Mouse (Mus musculus): ENCODE measurements around the gene Bpifb9a.
A peak's percentile ranks its signal among the peaks of the same experiment; 100 is the strongest.
"Not testable (repeated sequence)": the region's sequence is repeated elsewhere in the genome, so short reads cannot be mapped to it uniquely, and the experiment has no call there.

Gene Bpifb9a

GRCm38 (mm10) chr2:154257554-154257953 is at the start of gene Bpifb9a:
Bpifb9a (plus strand) TSS chr2:154257854.
- not testable (repeated sequence) for DNase-seq (ENCODE audit: low spot score)

DNA sequence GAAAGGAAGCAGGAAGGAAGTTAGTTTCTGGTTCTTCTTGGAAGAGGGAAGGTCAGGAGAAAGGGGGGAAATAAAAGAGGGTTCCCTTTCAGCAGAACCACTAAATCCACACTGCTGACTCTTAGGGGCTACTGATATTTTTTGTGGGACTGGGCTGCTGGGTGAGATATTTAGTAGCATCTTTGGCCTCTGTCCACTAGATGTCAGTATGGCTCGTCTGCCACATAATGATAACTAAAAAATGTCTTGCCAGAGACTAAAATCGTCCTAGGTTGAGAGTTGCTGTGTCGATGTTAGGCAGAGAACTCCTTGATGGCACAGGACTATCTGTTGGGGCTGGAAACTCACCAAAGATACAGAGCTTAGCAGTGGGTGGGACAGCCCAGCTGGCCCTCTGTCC is 48.5 kb upstream of the Bpifb9a start:
- no peak for DNase-seq (ENCODE audit: low spot score)

- no peak for DNase-seq (ENCODE audit: low spot score)
Observed at GRCm38 (mm10) chr2:154211121-154211520, 46.5 kb upstream of the Bpifb9a start.

DNA sequence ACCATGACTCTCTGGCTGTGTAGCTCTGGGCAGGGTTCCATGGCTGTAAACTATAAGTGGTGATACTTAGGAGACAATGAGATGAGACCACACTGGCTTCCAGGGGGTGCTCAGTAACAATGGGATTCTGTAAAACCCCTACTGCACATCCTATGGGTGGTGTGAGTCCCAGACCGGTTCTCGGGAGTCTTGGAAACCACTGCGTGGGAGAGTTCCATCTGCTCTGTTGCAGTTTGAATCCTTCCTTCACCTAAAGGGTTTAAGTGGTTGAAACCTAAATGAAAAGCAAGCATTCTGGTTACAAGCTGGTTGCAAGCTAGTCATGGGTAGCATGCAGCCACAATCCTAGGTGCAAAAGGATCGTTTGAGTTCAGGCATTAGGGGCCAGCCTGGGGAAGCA is 45.8 kb upstream of the Bpifb9a start:
- no peak for DNase-seq (ENCODE audit: low spot score)

- DNase-seq (ENCODE audit: low spot score), result peak; percentile 41
Observed at GRCm38 (mm10) chr2:154215191-154215590, 42.5 kb upstream of the Bpifb9a start.

DNA sequence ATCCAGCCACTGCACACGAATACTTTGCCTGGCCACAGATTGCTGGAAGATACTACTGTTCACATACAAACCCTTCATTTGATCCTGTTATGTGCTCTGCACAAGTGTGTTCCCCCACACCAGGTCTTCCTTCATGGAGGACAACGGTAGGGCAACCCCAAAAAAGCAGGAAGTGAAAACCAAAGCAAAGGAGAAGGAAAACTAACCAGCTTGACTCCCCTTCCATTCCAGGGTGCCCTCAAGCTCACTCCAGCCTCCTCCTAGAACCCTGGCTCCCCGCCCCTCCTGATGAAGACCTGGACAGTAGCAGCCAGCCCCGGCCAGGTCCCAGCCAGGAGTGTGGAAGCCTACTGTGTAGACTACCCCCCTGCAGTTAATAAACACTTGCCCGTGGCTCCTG is 37.7 kb upstream of the Bpifb9a start:
- DNase-seq (ENCODE audit: low spot score), result no peak

- no peak for DNase-seq (ENCODE audit: low spot score)
Observed at GRCm38 (mm10) chr2:154223265-154223916, 34.3 kb upstream of the Bpifb9a start, which contains the start of gene Bpifb5. Bpifb5 (plus strand) TSS chr2:154223742.

DNA sequence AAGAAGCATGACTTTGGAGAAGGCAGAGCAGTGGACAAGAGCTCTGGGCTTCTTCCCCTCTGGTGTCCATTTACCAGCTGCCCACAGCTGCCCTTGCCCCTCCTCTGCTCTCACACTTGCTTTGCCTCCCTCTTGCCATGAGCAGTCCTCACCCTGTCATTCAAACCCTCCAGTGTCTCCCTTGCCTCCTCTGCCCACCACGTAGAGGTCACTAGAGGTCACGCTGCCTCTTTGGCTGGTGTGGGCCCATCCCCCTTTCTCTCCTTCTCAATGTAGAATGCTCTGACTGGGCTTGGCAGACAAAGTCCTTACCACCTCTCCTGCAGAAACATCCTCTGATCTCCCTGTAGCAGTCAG is 33.8 kb upstream of the Bpifb9a start:
- no peak for DNase-seq (ENCODE audit: low spot score)

- no peak for DNase-seq (ENCODE audit: low spot score)
Observed at GRCm38 (mm10) chr2:154226991-154227390, 30.7 kb upstream of the Bpifb9a start.

DNA sequence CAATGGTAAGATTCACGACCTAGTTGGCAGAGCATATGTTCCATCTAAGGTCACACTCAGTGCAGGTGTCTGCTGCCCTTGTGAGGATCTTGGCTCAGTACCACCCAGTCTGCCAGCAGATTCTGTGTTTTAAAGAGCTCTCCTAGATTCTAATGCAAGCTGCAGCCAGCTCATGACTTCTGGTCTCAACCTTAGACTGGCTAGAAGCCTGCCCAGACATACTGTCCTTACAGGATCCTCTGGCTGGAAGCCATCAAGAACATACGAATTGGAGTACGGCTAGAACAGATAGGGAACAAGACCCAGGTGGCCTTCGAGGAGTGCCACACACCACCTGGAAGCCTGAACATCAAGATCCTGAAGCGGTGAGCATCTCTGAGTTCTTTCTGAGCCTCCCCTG is 29.8 kb upstream of the Bpifb9a start:
- no peak for DNase-seq (ENCODE audit: low spot score)

DNA sequence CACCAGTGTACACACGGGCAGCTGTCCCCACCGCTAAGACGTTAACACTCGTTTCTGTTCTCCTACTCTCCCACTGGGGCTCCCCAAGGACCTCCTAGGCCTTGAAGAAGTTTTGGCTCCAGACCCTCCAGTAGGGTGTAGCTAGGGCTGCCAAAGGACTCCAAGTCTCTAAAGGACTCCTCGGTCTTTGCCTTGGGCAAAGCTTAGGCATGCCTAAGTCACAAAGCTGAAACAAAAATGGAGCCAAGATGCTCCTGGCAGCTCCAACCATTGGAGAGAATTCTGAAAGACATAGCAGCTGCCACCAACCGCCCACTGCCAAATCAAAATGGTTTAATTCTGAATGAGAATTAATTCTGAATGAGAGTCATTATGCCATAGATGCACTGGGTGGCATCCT is 24.2 kb upstream of the Bpifb9a start:
- no peak for DNase-seq (ENCODE audit: low spot score)

GRCm38 (mm10) chr2:154240771-154241170 is 16.9 kb upstream of the Bpifb9a start:
- DNase-seq (ENCODE audit: low spot score), result no peak

- not testable (repeated sequence) for DNase-seq (ENCODE audit: low spot score)
Observed at GRCm38 (mm10) chr2:154242726-154243125, 14.9 kb upstream of the Bpifb9a start.

DNA sequence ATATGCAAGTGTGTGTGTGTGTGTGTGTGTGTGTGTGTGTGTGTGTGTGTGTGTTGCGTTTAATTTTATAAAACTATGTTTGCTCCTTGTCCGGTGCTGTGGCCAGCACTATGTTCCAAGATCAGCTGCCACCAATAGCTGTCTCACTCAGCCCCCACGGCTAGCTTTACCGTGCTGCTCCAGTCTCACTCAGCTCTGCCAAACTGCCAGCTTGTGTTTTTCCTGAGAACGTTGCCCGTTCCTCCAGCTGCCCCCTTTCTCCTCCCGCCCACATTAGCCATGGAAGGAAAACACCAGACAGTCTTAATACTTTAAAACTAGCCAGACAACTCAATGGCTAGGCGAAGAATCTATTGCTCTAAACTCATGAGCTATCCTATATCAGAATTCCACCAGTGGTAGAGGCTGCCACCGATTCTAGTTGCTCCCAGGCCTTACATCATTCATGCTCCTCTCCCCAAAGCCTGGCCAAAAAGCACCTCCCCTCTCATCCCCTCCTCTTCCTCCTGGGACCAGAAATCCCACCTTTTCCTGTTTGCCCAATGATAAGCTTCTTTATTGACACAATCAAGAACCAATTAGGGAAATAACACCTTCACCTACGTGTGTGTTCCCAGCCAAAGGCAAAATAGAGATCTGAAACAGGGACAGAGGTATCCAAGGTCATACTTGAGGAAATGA is 14.2 kb upstream of the Bpifb9a start:
- no peak for DNase-seq (ENCODE audit: low spot score)

DNA sequence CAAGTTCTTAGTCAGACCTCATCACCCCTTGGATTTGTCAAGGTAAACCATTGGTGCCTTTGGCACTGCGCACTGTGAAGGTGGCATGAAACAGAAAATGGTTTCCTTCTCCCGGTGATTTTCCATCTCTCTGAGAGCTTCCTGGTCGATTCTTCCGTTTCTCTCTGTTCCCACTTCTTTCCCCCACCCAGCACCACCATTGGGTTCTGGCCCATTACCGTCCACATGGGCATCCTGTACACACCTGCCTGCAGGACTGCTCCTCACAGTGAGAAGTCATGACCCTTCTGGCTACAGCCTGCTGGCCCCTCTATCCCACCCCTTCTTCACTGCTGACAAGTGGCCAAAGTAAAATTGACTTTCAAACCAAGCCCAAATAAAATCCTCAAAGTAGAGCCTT is 12.3 kb upstream of the Bpifb9a start:
- no peak for DNase-seq (ENCODE audit: low spot score)

- DNase-seq (ENCODE audit: low spot score), result not testable (repeated sequence)
Observed at GRCm38 (mm10) chr2:154255254-154255653, 2.4 kb upstream of the Bpifb9a start.

DNA sequence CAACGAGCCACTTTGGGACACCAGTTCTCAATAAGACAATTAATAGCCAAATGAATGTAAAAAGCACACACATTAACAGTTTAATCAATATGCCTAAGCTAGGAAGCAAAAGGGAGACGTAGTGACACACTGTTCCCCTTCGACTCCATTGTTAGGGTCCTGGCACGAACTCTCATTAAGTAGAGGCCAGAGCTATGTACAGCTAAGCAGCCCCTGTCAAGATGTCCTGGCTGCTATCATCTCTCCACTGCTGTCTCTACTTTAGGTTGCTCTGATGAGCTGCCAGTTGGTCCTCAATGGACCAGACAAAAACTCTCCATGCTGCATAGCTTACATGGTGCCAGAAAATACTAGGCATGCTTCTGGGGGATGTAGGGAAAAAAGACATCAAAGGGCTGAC is 1.9 kb upstream of the Bpifb9a start:
- DNase-seq (ENCODE audit: low spot score), result no peak

- not testable (repeated sequence) for DNase-seq (ENCODE audit: low spot score)
Observed at GRCm38 (mm10) chr2:154264397-154264796, 6.7 kb downstream of the Bpifb9a start.

GRCm38 (mm10) chr2:154291866-154292265 is 34.2 kb downstream of the Bpifb9a start:
- DNase-seq (ENCODE audit: low spot score), result not testable (repeated sequence)

DNA sequence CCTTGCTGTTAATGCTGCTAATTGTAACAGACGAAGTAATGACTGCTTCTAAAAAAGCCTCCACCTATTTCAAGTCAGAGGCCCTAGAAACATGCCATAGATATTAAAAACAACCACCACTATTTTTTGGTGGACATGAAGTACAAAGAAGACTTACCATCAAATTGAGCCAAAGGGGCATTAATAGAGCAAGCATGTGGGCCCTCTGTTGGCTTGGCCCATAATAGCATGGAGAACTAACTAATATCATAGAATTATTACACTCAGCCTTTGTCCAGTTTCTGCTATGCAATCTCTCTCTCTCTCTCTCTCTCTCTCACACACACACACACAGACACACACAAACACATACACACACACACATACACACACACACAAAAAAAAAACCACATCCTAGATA is 35.2 kb downstream of the Bpifb9a start:
- no peak for DNase-seq (ENCODE audit: low spot score)

GRCm38 (mm10) chr2:154294746-154295145 is 37.1 kb downstream of the Bpifb9a start:
- peak; percentile 60 for DNase-seq (ENCODE audit: low spot score)

DNA sequence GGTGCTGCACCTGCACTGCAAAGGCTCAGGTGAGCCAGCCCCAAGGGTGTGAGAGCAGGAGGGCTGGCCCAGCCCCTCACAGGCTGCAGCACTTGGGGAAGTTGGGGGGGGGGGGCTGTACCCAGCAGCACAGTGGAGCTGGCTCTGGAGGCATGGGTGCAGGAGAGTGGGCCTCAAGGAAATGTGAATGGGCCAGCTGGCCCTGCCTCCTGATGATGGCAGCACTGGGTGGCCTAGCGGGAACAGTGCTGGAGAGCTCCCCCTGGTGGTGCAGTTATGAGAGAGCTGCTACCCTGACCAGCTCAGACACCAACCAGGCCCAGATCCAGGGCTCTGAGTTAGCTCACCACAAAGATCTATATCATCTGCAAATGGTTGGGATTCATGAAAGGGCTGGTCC is 42.8 kb downstream of the Bpifb9a start:
- peak; percentile 59 for DNase-seq (ENCODE audit: low spot score)

- no peak for DNase-seq (ENCODE audit: low spot score)
Observed at GRCm38 (mm10) chr2:154301763-154302162, 44.1 kb downstream of the Bpifb9a start.

DNA sequence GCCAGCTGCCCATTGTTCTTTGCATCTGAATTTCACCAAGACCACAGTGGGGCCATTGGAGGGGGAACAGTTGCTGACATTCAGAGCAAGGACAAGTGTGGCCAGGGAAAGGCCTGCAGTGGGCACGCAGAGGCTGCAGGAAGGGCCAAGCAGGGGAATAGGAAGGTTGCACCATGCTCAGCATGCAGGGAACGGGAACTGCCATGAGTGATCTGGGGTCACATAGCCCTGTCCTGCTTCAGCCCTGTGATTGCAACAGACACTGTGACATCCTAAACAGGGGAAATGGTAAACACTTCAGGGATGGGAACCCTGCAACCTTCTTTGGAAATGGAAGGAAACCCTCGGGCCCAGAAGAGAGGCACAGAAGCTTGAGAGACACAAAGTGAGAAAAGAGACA is 47.0 kb downstream of the Bpifb9a start:
- not testable (repeated sequence) for DNase-seq (ENCODE audit: low spot score)

Data from T-cell, adult 2 months (primary cell).